Mouse (Mus musculus) kidney, embryonic 14.5 days (tissue): ENCODE results near the gene Ltb. TPM values are rescaled to one million over a fixed set of nuclear protein-coding genes. Genes with fewer than 3 reads are reported as not detected.

Source experiments
- ATAC-seq: fragments of 200-750 bp; cut with Nextera tagmentation; 2 replicates; pipeline ENCODE4 v1.8.0; 2017; ENCODE audit warnings: moderate number of reproducible peaks, mild to moderate bottlenecking, moderate TSS enrichment, moderate library complexity; ENCODE audit not compliant: low FRiP score, low TSS enrichment
- H3K27ac ChIP-seq: fragments of 300-500 bp; sonication (generic); 2 replicates; pipeline ENCODE4 v1.5.1; 2014; ENCODE audit warnings: low read depth, mild to moderate bottlenecking, low read length, moderate library complexity, mixed read lengths
- H3K27me3 ChIP-seq: fragments of 300-500 bp; sonication (generic); 2 replicates; pipeline ENCODE4 v1.6.1; 2014; ENCODE audit warnings: mild to moderate bottlenecking, low read length; ENCODE audit not compliant: control insufficient read depth, insufficient read depth
- H3K36me3 ChIP-seq: fragments of 300-500 bp; sonication (generic); 2 replicates; pipeline ENCODE4 v1.6.1; 2014; ENCODE audit warnings: low read length, mixed read lengths; ENCODE audit not compliant: control insufficient read depth, insufficient read depth
- H3K4me1 ChIP-seq: fragments of 300-500 bp; sonication (generic); 2 replicates; pipeline ENCODE4 v1.6.1; 2014; ENCODE audit warnings: low read length, mixed read lengths; ENCODE audit not compliant: control insufficient read depth, insufficient read depth
- H3K4me2 ChIP-seq: fragments of 300-500 bp; sonication (generic); replicated peaks from 2 replicates; pipeline ENCODE4 v1.6.1; 2014; ENCODE audit warnings: low read depth, mild to moderate bottlenecking, low read length
- H3K4me3 ChIP-seq: fragments of 300-500 bp; sonication (generic); 2 replicates; pipeline ENCODE4 v1.5.1; 2014; ENCODE audit warnings: mild to moderate bottlenecking, low read length
- H3K9ac ChIP-seq: fragments of 300-500 bp; sonication (generic); 2 replicates; pipeline ENCODE4 v1.6.1; 2014; ENCODE audit warnings: low read depth, mild to moderate bottlenecking, low read length, moderate library complexity
- H3K9me3 ChIP-seq: fragments of 300-500 bp; sonication (generic); 2 replicates; pipeline ENCODE4 v1.6.1; 2016; ENCODE audit warnings: low read length; ENCODE audit not compliant: control insufficient read depth
- WGBS: fragments of 180-500 bp; shearing (Covaris S2); extraction: QIAGEN DNeasy Blood & Tissue Kit; methylation state at CpG from one replicate; pipeline ENCODE4 v1.1.7; 2014; 5-methylcytosine and 5-hydroxymethylcytosine counted together
- polyA plus RNA-seq: library from polyadenylated mRNA; unstranded; fragments of >200 nt; fragmentation: Nextera tagmentation; extraction: Ambion mirVana; gene quantifications from 2 replicates; pipeline ENCODE4 v1.2.1, GENCODE M21; 2014

The Ltb gene
- 0.34 and 1.4 TPM in 2 replicates for polyA plus RNA-seq

DNA sequence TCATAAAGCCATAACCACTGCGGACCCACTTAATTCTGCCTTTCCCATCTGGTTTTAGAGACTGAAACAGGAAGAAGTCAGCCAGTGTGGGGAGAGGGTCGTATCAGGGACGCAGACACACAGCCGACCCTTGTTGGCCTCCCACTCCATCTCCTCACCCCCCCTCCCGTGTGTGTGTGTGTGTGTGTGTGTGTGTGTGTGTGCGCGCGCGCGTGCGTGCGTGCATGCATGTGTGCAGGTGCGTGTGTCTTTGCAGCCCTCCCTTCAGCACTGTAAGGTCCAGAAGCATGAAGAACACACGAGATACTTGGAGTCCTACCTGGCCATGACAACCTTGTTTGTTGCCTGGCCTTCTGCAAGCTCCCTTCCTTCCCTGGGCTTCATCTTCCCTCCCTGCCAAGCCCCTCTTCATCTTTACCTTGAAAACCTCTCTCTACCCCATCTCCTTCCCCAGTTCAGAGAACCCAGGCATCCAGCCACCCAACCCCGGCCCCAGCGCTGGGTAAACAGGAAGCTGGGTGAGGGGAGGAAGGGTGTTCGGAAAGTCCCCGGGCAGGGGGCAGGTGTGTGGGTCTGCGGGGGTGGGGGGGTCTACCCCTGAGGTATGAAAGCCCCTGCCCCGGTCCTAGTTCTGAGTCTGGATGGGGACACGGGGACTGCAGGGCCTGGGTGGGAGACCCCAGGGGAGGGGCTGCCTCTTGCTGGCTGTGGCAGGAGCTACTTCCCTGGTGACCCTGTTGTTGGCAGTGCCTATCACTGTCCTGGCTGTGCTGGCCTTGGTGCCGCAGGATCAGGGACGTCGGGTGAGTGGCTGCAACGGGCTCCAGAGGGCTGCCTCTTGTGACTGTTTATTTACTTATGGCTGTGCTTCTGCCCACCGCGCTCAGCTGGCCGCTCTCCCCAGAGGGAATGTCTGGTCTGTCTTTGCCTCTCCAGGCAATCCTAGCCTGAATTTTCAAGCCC, at the start of gene Ltb:
TSS of gene Ltb (plus strand) at position 559 of the 963 bp plus-strand sequence.
- Histone ChIP-seq H3K4me3 (no peak within 1 kb of the TSS; the same call in 1 of the 2 replicates), H3K27ac (no peak within 1 kb of the TSS), H3K4me2 (peak within 1 kb of the TSS; percentile 65), H3K27me3 (peaks cover 35% of the 10 kb centered on the region), H3K9me3 (no peaks in the 10 kb centered on the region), H3K4me1 (peaks cover 14% of the 10 kb centered on the region), H3K9ac (peak within 1 kb of the TSS; percentile 34), H3K36me3 (no peaks in the 10 kb centered on the region)
- WGBS = 60% methylated on average over 28 of the region's 28 CpGs
- ATAC-seq = no peak

DNA sequence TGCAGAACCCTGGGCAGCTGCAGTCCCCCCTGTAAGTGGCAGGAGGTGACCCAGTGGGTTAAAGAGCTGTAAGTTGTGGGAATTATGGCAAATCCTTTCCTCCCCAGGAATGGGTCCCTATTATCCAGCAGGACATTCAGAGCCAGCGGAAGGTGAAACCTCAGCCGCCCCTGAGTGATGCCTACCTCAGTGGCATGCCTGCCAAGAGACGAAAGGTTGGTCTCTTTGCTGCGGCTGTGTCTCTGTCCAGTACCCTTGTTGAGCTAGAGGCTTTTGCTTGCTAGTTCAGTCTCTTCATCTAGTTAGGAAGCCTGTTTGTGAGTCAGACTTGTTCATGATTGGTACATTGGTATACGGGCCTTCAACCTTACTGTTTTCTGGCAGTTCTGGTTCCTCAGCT, 48.1 kb upstream of the Ltb start:
- peaks cover 98% of the 10 kb centered on the region for H3K36me3 ChIP-seq
- no peak overlapping the region for H3K27ac ChIP-seq
- no peaks in the 10 kb centered on the region for H3K27me3 ChIP-seq
- H3K9me3 ChIP-seq = no peaks in the 10 kb centered on the region
- no peaks in the 10 kb centered on the region for H3K4me1 ChIP-seq
- no peak overlapping the region for H3K9ac ChIP-seq
- 87% methylated on average over 5 of the region's 5 CpGs for WGBS
- H3K4me3 ChIP-seq = no peak overlapping the region
- no peak overlapping the region for H3K4me2 ChIP-seq
- ATAC-seq = no peak

- no peaks in the 10 kb centered on the region for H3K27me3 ChIP-seq
- H3K4me2 ChIP-seq = no peak overlapping the region
- WGBS = 60% methylated on average over 3 of the region's 3 CpGs
- no peaks in the 10 kb centered on the region for H3K4me1 ChIP-seq
- H3K4me3 ChIP-seq = no peak overlapping the region
- ATAC-seq = no peak
- H3K27ac ChIP-seq = no peak overlapping the region
- H3K36me3 ChIP-seq = peaks cover 98% of the 10 kb centered on the region
- H3K9ac ChIP-seq = no peak overlapping the region
- no peaks in the 10 kb centered on the region for H3K9me3 ChIP-seq
Observed at GRCm38 (mm10) chr17:35147348-35147747, 46.9 kb upstream of the Ltb start.

DNA sequence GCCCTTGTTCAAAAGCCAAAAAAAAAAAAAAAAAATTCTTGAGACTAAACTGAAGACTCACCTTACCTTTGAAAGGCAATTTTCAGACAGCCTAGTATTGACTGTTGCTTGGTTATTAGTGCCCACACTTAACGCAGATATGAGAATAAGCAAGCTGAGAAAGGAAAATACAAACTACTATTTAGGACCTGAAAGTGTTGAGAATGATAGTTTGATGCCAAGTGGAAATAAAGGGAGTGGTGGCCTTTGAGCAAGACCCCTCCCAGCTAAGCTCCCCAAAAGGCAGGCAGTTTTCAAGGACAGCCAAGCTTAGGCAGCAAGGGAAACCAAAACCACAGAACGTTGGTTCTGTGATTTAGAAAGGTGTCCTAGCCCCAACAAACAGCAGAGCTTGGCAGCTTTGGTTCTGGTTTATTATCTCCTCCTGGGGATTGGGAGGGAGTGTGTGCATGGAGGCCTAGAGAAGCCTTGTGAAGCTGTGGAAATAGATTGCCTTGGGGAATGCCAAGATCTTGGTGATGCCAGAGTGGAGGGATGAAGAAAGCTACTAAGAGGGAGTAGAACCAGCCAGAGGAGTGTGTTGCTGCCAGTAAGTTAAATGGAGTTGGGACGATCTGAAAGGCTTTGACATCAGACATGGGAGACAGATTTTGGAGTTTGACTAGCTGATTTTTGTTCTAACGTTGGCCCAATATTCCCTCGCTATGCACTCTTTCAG, 46.2 kb upstream of the Ltb start:
- no peak overlapping the region for H3K4me3 ChIP-seq
- H3K27ac ChIP-seq = no peak overlapping the region
- WGBS = 67% methylated on average over 5 of the region's 5 CpGs

GRCm38 (mm10) chr17:35152121-35152520, 42.1 kb upstream of the Ltb start:
- Histone ChIP-seq H3K27ac (no peak overlapping the region), H3K4me3 (no peak overlapping the region), H3K9ac (no peak overlapping the region), H3K36me3 (peaks cover 98% of the 10 kb centered on the region), H3K4me2 (no peak overlapping the region), H3K9me3 (no peaks in the 10 kb centered on the region), H3K4me1 (no peaks in the 10 kb centered on the region), H3K27me3 (no peaks in the 10 kb centered on the region)
- 93% methylated on average over 4 of the region's 4 CpGs for WGBS
- ATAC-seq = no peak

More for the DNA sequence above, 46.2 kb upstream of the Ltb start:
- Histone ChIP-seq H3K4me2 (no peak overlapping the region), H3K4me1 (no peaks in the 10 kb centered on the region), H3K9me3 (no peaks in the 10 kb centered on the region), H3K9ac (no peak overlapping the region), H3K27me3 (no peaks in the 10 kb centered on the region), H3K36me3 (peaks cover 98% of the 10 kb centered on the region)
- no peak for ATAC-seq

DNA sequence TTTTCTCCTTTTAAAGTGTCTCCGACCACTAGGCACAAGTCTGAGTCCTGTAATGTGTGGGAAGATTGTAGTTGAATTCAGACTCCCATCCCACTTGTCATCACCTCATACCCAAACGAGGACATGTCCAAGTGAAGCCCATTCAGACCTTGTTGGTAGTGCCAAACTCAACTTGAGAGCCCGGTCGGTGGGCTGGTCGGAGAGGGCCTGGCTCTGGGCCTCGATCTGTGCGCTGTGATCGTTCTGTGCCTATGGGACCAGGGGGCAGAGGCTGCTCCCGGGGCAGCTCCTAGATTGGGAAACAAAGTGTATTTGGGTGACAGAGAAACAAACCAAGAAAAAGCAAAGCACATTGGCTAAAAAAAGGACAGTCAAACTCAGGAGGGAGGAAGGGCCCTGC, 41.2 kb upstream of the Ltb start:
- no peak for ATAC-seq
- Histone ChIP-seq H3K27ac (no peak overlapping the region), H3K36me3 (peaks cover 98% of the 10 kb centered on the region), H3K27me3 (no peaks in the 10 kb centered on the region), H3K4me3 (no peak overlapping the region), H3K4me2 (no peak overlapping the region), H3K9ac (no peak overlapping the region), H3K9me3 (no peaks in the 10 kb centered on the region), H3K4me1 (no peaks in the 10 kb centered on the region)
- 94% methylated on average over 9 of the region's 9 CpGs for WGBS

- WGBS = 90% methylated on average over 4 of the region's 4 CpGs
- Histone ChIP-seq H3K36me3 (peaks cover 98% of the 10 kb centered on the region), H3K27ac (no peak overlapping the region), H3K4me1 (no peaks in the 10 kb centered on the region), H3K4me3 (no peak overlapping the region), H3K4me2 (no peak overlapping the region), H3K9me3 (no peaks in the 10 kb centered on the region), H3K27me3 (no peaks in the 10 kb centered on the region), H3K9ac (no peak overlapping the region)
- ATAC-seq = no peak
Observed at GRCm38 (mm10) chr17:35153931-35154330, 40.3 kb upstream of the Ltb start.

- H3K4me1 ChIP-seq = no peaks in the 10 kb centered on the region
- peaks cover 98% of the 10 kb centered on the region for H3K36me3 ChIP-seq
- H3K27ac ChIP-seq = no peak overlapping the region
- no peak overlapping the region for H3K4me3 ChIP-seq
- H3K27me3 ChIP-seq = no peaks in the 10 kb centered on the region
- no peak overlapping the region for H3K9ac ChIP-seq
- H3K9me3 ChIP-seq = no peaks in the 10 kb centered on the region
- 91% methylated on average over 7 of the region's 7 CpGs for WGBS
- H3K4me2 ChIP-seq = no peak overlapping the region
- no peak for ATAC-seq
Observed at GRCm38 (mm10) chr17:35154616-35155015, 39.6 kb upstream of the Ltb start.

- ATAC-seq = no peak
- WGBS = 89% methylated on average over 12 of the region's 12 CpGs
- no peaks in the 10 kb centered on the region for H3K4me1 ChIP-seq
Observed at GRCm38 (mm10) chr17:35155451-35155850, 38.8 kb upstream of the Ltb start.

More at GRCm38 (mm10) chr17:35155451-35155850, 38.8 kb upstream of the Ltb start:
- no peak overlapping the region for H3K4me2 ChIP-seq
- no peak overlapping the region for H3K27ac ChIP-seq
- H3K9ac ChIP-seq = no peak overlapping the region
- no peaks in the 10 kb centered on the region for H3K9me3 ChIP-seq
- H3K4me3 ChIP-seq = no peak overlapping the region
- H3K36me3 ChIP-seq = peaks cover 98% of the 10 kb centered on the region
- H3K27me3 ChIP-seq = no peaks in the 10 kb centered on the region
